Comparison of ENCODE assay signal across 37 mouse cellular contexts in genomic region chr7:47016602-47017001, GRCm38 (mm10). TPM values are rescaled to one million over a fixed set of nuclear protein-coding genes. Genes with fewer than 3 reads are reported as not detected.
"Had no signal": no experiment of that assay in that cellular context is flagged by ENCODE, and none has a peak within 500 bp of the region (broad histone marks: within the 10 kb centered on the region; RNA-seq: fewer than 3 reads in every experiment).

No protein-coding gene starts in this region.

- H3K4me2 ChIP-seq: heart, embryonic 12.5 days; hindbrain, embryonic 12.5 days; hindbrain, embryonic 14.5 days; kidney, embryonic 15.5 days; limb, embryonic 13.5 days; limb, embryonic 15.5 days had no signal

- H3K27ac ChIP-seq: heart, adult 2 months; hindbrain, embryonic 10.5 days; hindbrain, embryonic 12.5 days; hindbrain, embryonic 14.5 days; kidney, embryonic 15.5 days; kidney, postnatal 0 days; layer of hippocampus, adult 2 months; left cerebral cortex, adult 2 months; limb, embryonic 13.5 days; limb, embryonic 15.5 days had no signal

- H3K4me3 ChIP-seq: heart, adult 2 months; heart, embryonic 12.5 days; hindbrain, embryonic 10.5 days; hindbrain, embryonic 12.5 days; kidney, embryonic 15.5 days; layer of hippocampus, adult 2 months; left cerebral cortex, adult 2 months; limb, embryonic 13.5 days; limb, embryonic 15.5 days; liver, embryonic 12.5 days had no signal

- H3K27me3 ChIP-seq: limb, embryonic 15.5 days had no signal

- DNase-seq: gastrocnemius, postnatal 25 days; heart, adult 2 months; heart, postnatal 10 days; heart, postnatal 4 days; kidney, adult 11 months; kidney, adult 2 months; kidney, adult 9 months; kidney, postnatal 25 days; kidney, postnatal 4 days; left cerebral cortex, postnatal 4 days had no signal

- H3K9ac ChIP-seq: heart, embryonic 12.5 days; hindbrain, embryonic 12.5 days; hindbrain, embryonic 14.5 days; kidney, embryonic 15.5 days; limb, embryonic 13.5 days; limb, embryonic 15.5 days; liver, embryonic 12.5 days had no signal

- H3K36me3 ChIP-seq: heart, embryonic 12.5 days; hindbrain, embryonic 10.5 days; hindbrain, embryonic 12.5 days; kidney, embryonic 15.5 days; limb, embryonic 13.5 days; limb, embryonic 15.5 days; liver, embryonic 12.5 days had no signal

- H3K9me3 ChIP-seq: heart, embryonic 12.5 days; hindbrain, embryonic 10.5 days; hindbrain, embryonic 12.5 days; kidney, embryonic 15.5 days; limb, embryonic 13.5 days; limb, embryonic 15.5 days; liver, embryonic 12.5 days had no signal

RNA-seq across cellular contexts. Expression of gene Gm9999, which starts 33.2 kb away (rescaled TPM):
- total RNA-seq: gastrocnemius, adult 8-10 months; gastrocnemius, postnatal 25 days; gastrocnemius, postnatal 4 days; granulocyte monocyte progenitor cell, adult 5-6 weeks; heart, adult 2 months; heart, postnatal 10 days; heart, postnatal 25 days; heart, postnatal 4 days; layer of hippocampus, adult 2 months; layer of hippocampus, postnatal 10 days; layer of hippocampus, postnatal 25 days; left cerebral cortex, adult 2 months; left cerebral cortex, postnatal 14 days; left cerebral cortex, postnatal 4 days; liver, adult 2 months had no signal
- polyA plus RNA-seq: heart, adult 2 months; heart, embryonic 12.5 days; heart, embryonic 14.5 days; heart, embryonic 16.5 days; hindbrain, embryonic 10.5 days; hindbrain, embryonic 12.5 days; hindbrain, embryonic 14.5 days; hindbrain, embryonic 16.5 days; intestine, embryonic 14.5 days; intestine, embryonic 16.5 days; kidney, adult 2 months; kidney, embryonic 15.5 days; kidney, postnatal 0 days; limb, embryonic 11.5 days; limb, embryonic 13.5 days; limb, embryonic 15.5 days; liver, adult 2 months; liver, embryonic 12.5 days; liver, embryonic 14.5 days; liver, embryonic 16.5 days had no signal
